Mouse (Mus musculus): ENCODE measurements at regions not wholly inside any gene's neighbourhood (a gene's known extent, or its start where the extent isn't known, plus 50 kb on each side); places are given as distances from the start of the nearest gene placed in this dataset.

- Histone ChIP-seq H3K9ac (replicated peaks; ENCODE audit: low read depth, low read length) (no peak overlapping the region), H3K36me3 (replicated peaks; ENCODE audit: control insufficient read depth, insufficient read depth, low read length) (no peaks in the 10 kb centered on the region), H3K27ac (ENCODE audit: low read depth) (no peak overlapping the region), H3K9me3 (replicated peaks; ENCODE audit: control insufficient read depth, low read length) (no peaks in the 10 kb centered on the region), H3K4me3 (ENCODE audit: low read depth, low read length) (no peak overlapping the region), H3K4me1 (ENCODE audit: control insufficient read depth, insufficient read depth) (no peaks in the 10 kb centered on the region), H3K4me2 (ENCODE audit: low read depth, low read length) (no peak overlapping the region), H3K27me3 (ENCODE audit: control insufficient read depth, insufficient read depth, low read length) (no peaks in the 10 kb centered on the region)
- no peak for TF ChIP-seq CTCF (IDR thresholded peaks at IDR 0.05; ENCODE audit: low read depth)
- no peak for TF ChIP-seq EP300 (IDR thresholded peaks at IDR 0.05; ENCODE audit: low read depth)
- WGBS, result 55% methylated on average over 4 of the region's 4 CpGs
- no peak for ATAC-seq (ENCODE audit: insufficient read depth, low read depth)
- no peak for DNase-seq (ENCODE audit: low spot score)
These were observed 250.9 kb upstream of the Trpc7 start for GRCm38 (mm10) chr13:57146708-57147107.

DNA sequence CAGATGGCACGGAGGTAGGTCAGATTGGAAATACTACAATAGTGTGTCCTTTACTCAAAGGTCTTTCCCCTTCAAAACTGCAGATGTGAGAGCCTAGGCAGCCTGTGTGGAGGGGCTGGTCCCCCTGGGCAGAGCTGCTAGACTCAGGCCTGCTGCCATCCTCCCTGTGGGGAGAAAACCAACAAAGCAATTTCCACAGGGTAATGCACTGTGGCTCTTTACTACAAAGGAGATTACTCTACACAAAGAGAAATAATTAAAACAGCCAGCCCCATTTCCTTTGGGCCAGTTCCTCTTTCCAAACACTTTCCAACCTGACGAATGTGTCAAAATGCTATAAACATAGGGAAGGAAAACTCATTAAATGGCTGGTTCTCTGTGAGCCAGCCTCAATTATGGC, 250.0 kb upstream of the Trpc7 start:
- ATAC-seq (ENCODE audit: insufficient read depth, low read depth), result no peak
- WGBS, result 68% methylated on average over 2 of the region's 2 CpGs

DNA sequence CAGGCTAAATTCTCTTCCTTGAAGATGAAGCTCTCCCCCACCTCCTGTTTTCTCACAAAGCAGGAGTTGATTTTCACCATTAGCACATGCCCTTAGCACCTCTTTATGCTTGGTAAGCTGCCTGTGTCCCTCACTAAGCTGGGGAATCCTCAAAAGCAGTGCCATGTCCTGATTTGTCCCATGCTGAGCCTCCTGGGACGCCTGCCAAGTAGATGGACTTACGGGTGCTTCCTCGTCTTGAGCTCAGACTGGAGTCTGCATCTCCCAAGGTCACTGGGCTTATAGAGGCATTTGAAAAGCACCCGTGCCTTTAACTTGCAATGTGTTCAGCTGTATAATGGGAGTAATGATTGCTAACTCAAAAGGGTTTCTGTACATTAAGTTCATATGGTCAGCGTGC, 247.1 kb upstream of the Trpc7 start:
- no peak overlapping the region for H3K4me2 ChIP-seq (ENCODE audit: low read depth, low read length)
- H3K4me3 ChIP-seq (ENCODE audit: low read depth, low read length), result no peak overlapping the region
- H3K4me1 ChIP-seq (ENCODE audit: control insufficient read depth, insufficient read depth), result no peaks in the 10 kb centered on the region
- H3K9ac ChIP-seq (replicated peaks; ENCODE audit: low read depth, low read length), result no peak overlapping the region
- no peaks in the 10 kb centered on the region for H3K27me3 ChIP-seq (ENCODE audit: control insufficient read depth, insufficient read depth, low read length)
- H3K27ac ChIP-seq (ENCODE audit: low read depth), result no peak overlapping the region
- no peak for ATAC-seq (ENCODE audit: insufficient read depth, low read depth)
- H3K36me3 ChIP-seq (replicated peaks; ENCODE audit: control insufficient read depth, insufficient read depth, low read length), result no peaks in the 10 kb centered on the region
- no peaks in the 10 kb centered on the region for H3K9me3 ChIP-seq (replicated peaks; ENCODE audit: control insufficient read depth, low read length)
- DNase-seq (ENCODE audit: low spot score), result no peak
- TF ChIP-seq EP300 (IDR thresholded peaks at IDR 0.05; ENCODE audit: low read depth) (no peak), CTCF (IDR thresholded peaks at IDR 0.05; ENCODE audit: low read depth) (no peak)
- 28% methylated on average over 5 of the region's 5 CpGs for WGBS

More for the DNA sequence above, 250.0 kb upstream of the Trpc7 start:
- no peaks in the 10 kb centered on the region for H3K4me1 ChIP-seq (ENCODE audit: control insufficient read depth, insufficient read depth)
- TF ChIP-seq CTCF (IDR thresholded peaks at IDR 0.05; ENCODE audit: low read depth), result no peak
- TF ChIP-seq EP300 (IDR thresholded peaks at IDR 0.05; ENCODE audit: low read depth), result no peak
- no peak for DNase-seq (ENCODE audit: low spot score)
- no peaks in the 10 kb centered on the region for H3K27me3 ChIP-seq (ENCODE audit: control insufficient read depth, insufficient read depth, low read length)
- no peak overlapping the region for H3K4me3 ChIP-seq (ENCODE audit: low read depth, low read length)
- H3K9ac ChIP-seq (replicated peaks; ENCODE audit: low read depth, low read length), result no peak overlapping the region
- no peak overlapping the region for H3K27ac ChIP-seq (ENCODE audit: low read depth)
- H3K36me3 ChIP-seq (replicated peaks; ENCODE audit: control insufficient read depth, insufficient read depth, low read length), result no peaks in the 10 kb centered on the region
- H3K9me3 ChIP-seq (replicated peaks; ENCODE audit: control insufficient read depth, low read length), result no peaks in the 10 kb centered on the region
- no peak overlapping the region for H3K4me2 ChIP-seq (ENCODE audit: low read depth, low read length)

DNA sequence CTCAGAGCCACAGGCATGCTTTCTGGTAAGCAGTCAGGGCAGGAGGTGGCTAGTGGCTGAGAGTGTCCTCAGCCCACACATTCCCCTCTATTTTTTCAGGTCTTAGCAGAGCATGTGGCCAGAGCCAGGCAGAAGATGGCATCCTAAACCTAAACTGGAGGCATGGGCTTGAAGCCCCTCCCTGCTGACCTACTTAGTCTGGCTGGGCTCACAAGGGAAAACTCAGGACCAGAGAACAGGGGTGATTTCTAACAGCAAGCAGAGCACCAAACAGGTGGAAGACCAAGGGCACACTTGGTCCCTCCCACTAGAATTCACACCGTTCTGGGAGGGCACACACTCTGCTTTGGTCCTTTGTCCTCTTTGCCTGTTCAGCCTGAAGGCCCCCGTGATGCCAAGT, 246.6 kb upstream of the Trpc7 start:
- no peaks in the 10 kb centered on the region for H3K36me3 ChIP-seq (replicated peaks; ENCODE audit: control insufficient read depth, insufficient read depth, low read length)
- H3K4me2 ChIP-seq (ENCODE audit: low read depth, low read length), result no peak overlapping the region
- DNase-seq (ENCODE audit: low spot score), result no peak
- H3K27me3 ChIP-seq (ENCODE audit: control insufficient read depth, insufficient read depth, low read length), result no peaks in the 10 kb centered on the region
- no peaks in the 10 kb centered on the region for H3K9me3 ChIP-seq (replicated peaks; ENCODE audit: control insufficient read depth, low read length)
- no peak overlapping the region for H3K27ac ChIP-seq (ENCODE audit: low read depth)
- WGBS, result 18% methylated on average over 2 of the region's 2 CpGs
- ATAC-seq (ENCODE audit: insufficient read depth, low read depth), result no peak
- TF ChIP-seq CTCF (IDR thresholded peaks at IDR 0.05; ENCODE audit: low read depth) (no peak), EP300 (IDR thresholded peaks at IDR 0.05; ENCODE audit: low read depth) (no peak)
- no peaks in the 10 kb centered on the region for H3K4me1 ChIP-seq (ENCODE audit: control insufficient read depth, insufficient read depth)
- H3K4me3 ChIP-seq (ENCODE audit: low read depth, low read length), result no peak overlapping the region
- H3K9ac ChIP-seq (replicated peaks; ENCODE audit: low read depth, low read length), result no peak overlapping the region

GRCm38 (mm10) chr13:57115936-57116335, 220.1 kb upstream of the Trpc7 start:
- TF ChIP-seq CTCF (IDR thresholded peaks at IDR 0.05; ENCODE audit: low read depth) (no peak), EP300 (IDR thresholded peaks at IDR 0.05; ENCODE audit: low read depth) (no peak)
- DNase-seq (ENCODE audit: low spot score), result no peak
- no peaks in the 10 kb centered on the region for H3K9me3 ChIP-seq (replicated peaks; ENCODE audit: control insufficient read depth, low read length)
- ATAC-seq (ENCODE audit: insufficient read depth, low read depth), result no peak
- H3K4me3 ChIP-seq (ENCODE audit: low read depth, low read length), result no peak overlapping the region
- no peaks in the 10 kb centered on the region for H3K27me3 ChIP-seq (ENCODE audit: control insufficient read depth, insufficient read depth, low read length)
- WGBS, result 55% methylated on average over 9 of the region's 9 CpGs
- H3K27ac ChIP-seq (ENCODE audit: low read depth), result no peak overlapping the region
- no peak overlapping the region for H3K9ac ChIP-seq (replicated peaks; ENCODE audit: low read depth, low read length)
- H3K4me2 ChIP-seq (ENCODE audit: low read depth, low read length), result no peak overlapping the region
- no peaks in the 10 kb centered on the region for H3K36me3 ChIP-seq (replicated peaks; ENCODE audit: control insufficient read depth, insufficient read depth, low read length)
- H3K4me1 ChIP-seq (ENCODE audit: control insufficient read depth, insufficient read depth), result no peaks in the 10 kb centered on the region

GRCm38 (mm10) chr13:57107956-57108355, 212.2 kb upstream of the Trpc7 start:
- Histone ChIP-seq H3K4me1 (ENCODE audit: control insufficient read depth, insufficient read depth) (no peaks in the 10 kb centered on the region), H3K9me3 (replicated peaks; ENCODE audit: control insufficient read depth, low read length) (no peaks in the 10 kb centered on the region), H3K4me2 (ENCODE audit: low read depth, low read length) (peak overlapping the region; percentile 3; the same call in 1 of the 2 replicates), H3K27ac (ENCODE audit: low read depth) (no peak overlapping the region), H3K4me3 (ENCODE audit: low read depth, low read length) (no peak overlapping the region), H3K27me3 (ENCODE audit: control insufficient read depth, insufficient read depth, low read length) (no peaks in the 10 kb centered on the region), H3K36me3 (replicated peaks; ENCODE audit: control insufficient read depth, insufficient read depth, low read length) (no peaks in the 10 kb centered on the region), H3K9ac (replicated peaks; ENCODE audit: low read depth, low read length) (no peak overlapping the region)
- DNase-seq (ENCODE audit: low spot score) (no peak), ATAC-seq (ENCODE audit: insufficient read depth, low read depth) (no peak)
- WGBS, result 7% methylated on average over 12 of the region's 12 CpGs
- TF ChIP-seq EP300 (IDR thresholded peaks at IDR 0.05; ENCODE audit: low read depth), result no peak
- TF ChIP-seq CTCF (IDR thresholded peaks at IDR 0.05; ENCODE audit: low read depth), result no peak
